Mouse (Mus musculus) retina, postnatal 1 day (tissue): Measurements from ENCODE around the gene Olfr1564.
"Not testable (repeated sequence)": the region's sequence is repeated elsewhere in the genome, so short reads cannot be mapped to it uniquely, and the experiment has no call there.

ENCODE experiments used
- DNase-seq: peaks from one replicate; pipeline ENCODE4 v3.0.0-alpha.2; 2012

The Olfr1564 gene

GRCm38 (mm10) chr17:33221590-33221989, at the start of gene Olfr1564:
TSS of gene Olfr1564 (minus strand) at chr17:33221690.
- no peak for DNase-seq

GRCm38 (mm10) chr17:33268907-33269306, 47.4 kb upstream of the Olfr1564 start:
- DNase-seq, result no peak

- DNase-seq, result no peak
Observed at GRCm38 (mm10) chr17:33264376-33264775, 42.9 kb upstream of the Olfr1564 start, which contains the start of gene Olfr63. TSS of gene Olfr63 (plus strand) at chr17:33264676.

GRCm38 (mm10) chr17:33255319-33255657, 33.8 kb upstream of the Olfr1564 start:
- DNase-seq, result not testable (repeated sequence)

- DNase-seq, result not testable (repeated sequence)
Observed at GRCm38 (mm10) chr17:33254530-33255318, 33.2 kb upstream of the Olfr1564 start, which contains the start of gene Zfp955a. TSS of gene Zfp955a (minus strand) at chr17:33255145.

- DNase-seq, result not testable (repeated sequence)
Observed at GRCm38 (mm10) chr17:33236646-33237045, 15.2 kb upstream of the Olfr1564 start.

GRCm38 (mm10) chr17:33191002-33191401, 30.5 kb downstream of the Olfr1564 start, which contains the start of gene Olfr239:
TSS of gene Olfr239 (plus strand) at chr17:33191302.
- not testable (repeated sequence) for DNase-seq

GRCm38 (mm10) chr17:33168147-33168546, 53.3 kb downstream of the Olfr1564 start, which contains the start of gene Olfr55:
TSS of gene Olfr55 (plus strand) at chr17:33168447.
- DNase-seq, result not testable (repeated sequence)
